Mouse (Mus musculus) heart, embryonic 10.5 days (tissue): ENCODE measurements around the gene Ccr8. TPM values are rescaled to one million over a fixed set of nuclear protein-coding genes. Genes with fewer than 3 reads are reported as not detected.

Experiments
- DNase-seq: peaks from one replicate; pipeline ENCODE4 v3.0.0-alpha.2; 2017; ENCODE audit warnings: low spot score
- H3K27ac ChIP-seq: fragments of 300-500 bp; sonication (generic); 2 replicates; pipeline ENCODE4 v1.5.1; 2016; ENCODE audit warnings: mild to moderate bottlenecking
- H3K27me3 ChIP-seq: fragments of 300-500 bp; sonication (generic); 2 replicates; pipeline ENCODE4 v1.6.1; 2016; ENCODE audit warnings: mild to moderate bottlenecking; ENCODE audit not compliant: poor library complexity, insufficient read depth, severe bottlenecking
- H3K36me3 ChIP-seq: fragments of 300-500 bp; sonication (generic); 2 replicates; pipeline ENCODE4 v1.6.1; 2016; ENCODE audit warnings: mild to moderate bottlenecking, moderate library complexity
- H3K4me1 ChIP-seq: fragments of 300-500 bp; sonication (generic); 2 replicates; pipeline ENCODE4 v1.6.1; 2016; ENCODE audit warnings: mild to moderate bottlenecking
- H3K4me3 ChIP-seq: fragments of 300-500 bp; sonication (generic); 2 replicates; pipeline ENCODE4 v1.5.1; 2016; ENCODE audit warnings: mild to moderate bottlenecking, moderate library complexity
- H3K9me3 ChIP-seq: fragments of 300-500 bp; sonication (generic); 2 replicates; pipeline ENCODE4 v1.6.1; 2016; ENCODE audit warnings: mild to moderate bottlenecking, moderate library complexity
- WGBS: fragments of 180-500 bp; shearing (Covaris S2); methylation state at CpG from one replicate; pipeline ENCODE4 v1.1.7; 2016; 5-methylcytosine and 5-hydroxymethylcytosine counted together
- polyA plus RNA-seq: library from polyadenylated mRNA; unstranded; fragments of >200 nt; fragmentation: Nextera tagmentation; extraction: Ambion mirVana; gene quantifications from 2 replicates; pipeline ENCODE4 v1.2.1, GENCODE M21; 2016

Gene Ccr8
- not detected in 2 replicates for polyA plus RNA-seq

DNA sequence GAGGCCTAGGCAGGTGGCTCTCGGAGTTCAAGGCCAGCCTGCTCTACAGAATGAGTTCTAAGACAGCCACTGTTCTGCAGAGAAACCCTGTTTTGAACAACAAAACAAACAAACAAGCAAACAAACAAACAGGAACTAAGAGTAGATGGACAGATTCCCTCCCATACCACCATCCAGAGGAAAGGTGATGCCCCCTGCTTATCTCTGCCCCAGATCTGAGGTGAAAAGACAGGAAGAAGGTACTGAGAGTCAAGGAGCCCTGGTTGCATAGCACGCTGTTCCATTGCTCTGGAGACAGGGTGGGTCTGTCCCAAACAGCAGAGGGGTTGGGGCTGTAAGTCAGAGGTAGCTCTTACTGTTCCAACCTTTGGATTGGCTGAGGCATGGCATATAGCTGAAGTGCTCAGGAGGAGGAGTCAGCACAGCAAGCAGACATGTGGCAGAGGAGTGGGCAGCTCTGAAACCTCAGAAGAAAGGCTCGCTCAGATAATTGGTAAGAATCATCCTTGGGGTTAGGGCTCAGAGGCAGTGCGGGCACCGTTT is at the start of gene Ccr8:
TSS of gene Ccr8 (plus strand) at position 419 of the 543 bp plus-strand sequence.
- Histone ChIP-seq H3K36me3 (no peaks in the 10 kb centered on the region), H3K27me3 (no peaks in the 10 kb centered on the region), H3K27ac (no peak within 1 kb of the TSS), H3K4me3 (no peak within 1 kb of the TSS), H3K9me3 (no peaks in the 10 kb centered on the region), H3K4me1 (peaks cover 4% of the 10 kb centered on the region; the same call in 1 of the 2 replicates)
- WGBS, result 75% methylated on average over 5 of the region's 5 CpGs
- DNase-seq, result peak; percentile 45

DNA sequence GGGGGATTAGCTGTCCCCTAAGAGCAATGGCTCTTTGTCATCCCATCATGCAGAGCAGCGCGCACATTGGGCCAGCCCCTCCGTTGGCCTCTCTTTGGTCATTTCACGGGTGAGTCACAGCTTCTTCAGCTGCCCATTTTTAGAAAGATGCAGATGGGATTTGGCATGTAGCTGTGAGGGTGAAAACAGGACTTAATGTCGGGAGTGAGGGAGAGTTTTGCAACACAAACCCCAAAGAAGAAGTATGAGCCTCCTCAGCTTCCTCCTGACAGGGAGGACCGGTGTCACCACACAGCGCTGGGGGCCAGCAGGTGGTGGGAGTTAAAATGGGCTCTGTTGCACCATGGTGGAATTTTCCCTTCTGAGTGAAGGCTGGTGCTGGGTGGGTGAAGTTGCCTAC is 48.8 kb upstream of the Ccr8 start:
- Histone ChIP-seq H3K4me1 (peaks cover 8% of the 10 kb centered on the region; the same call in 1 of the 2 replicates), H3K4me3 (no peak overlapping the region), H3K9me3 (0 out of 2 replicates have a peak, but pooled peaks cover 3% of the 10 kb centered on the region), H3K36me3 (no peaks in the 10 kb centered on the region), H3K27me3 (peaks cover 3% of the 10 kb centered on the region; the same call in 1 of the 2 replicates), H3K27ac (no peak overlapping the region)
- no peak for DNase-seq
- WGBS, result 76% methylated on average over 7 of the region's 7 CpGs

DNA sequence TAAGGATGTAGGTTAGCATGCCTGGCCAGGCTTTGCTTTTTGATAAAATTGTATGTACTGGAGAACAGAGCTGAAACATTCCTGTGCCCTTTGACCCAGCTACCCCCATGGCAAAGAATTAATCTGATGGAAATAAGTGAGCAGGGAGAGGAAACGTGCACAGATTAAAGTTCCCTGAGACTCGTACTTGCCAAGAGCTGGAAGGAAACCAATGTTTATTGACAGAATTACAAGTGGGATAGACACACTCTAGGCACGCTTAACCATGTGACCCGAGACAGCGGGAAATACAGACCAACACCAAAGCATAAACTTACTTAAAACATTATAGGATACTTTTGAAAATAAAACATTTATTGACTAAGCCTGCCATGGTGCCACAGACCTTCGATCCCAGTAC is 43.4 kb upstream of the Ccr8 start:
- 0 out of 2 replicates have a peak, but pooled peaks cover 6% of the 10 kb centered on the region for H3K4me1 ChIP-seq
- H3K36me3 ChIP-seq, result no peaks in the 10 kb centered on the region
- DNase-seq, result no peak
- no peak overlapping the region for H3K4me3 ChIP-seq
- 73% methylated on average over 6 of the region's 6 CpGs for WGBS
- H3K27me3 ChIP-seq, result peaks cover 3% of the 10 kb centered on the region; the same call in 1 of the 2 replicates
- no peak overlapping the region for H3K27ac ChIP-seq
- no peaks in the 10 kb centered on the region for H3K9me3 ChIP-seq

DNA sequence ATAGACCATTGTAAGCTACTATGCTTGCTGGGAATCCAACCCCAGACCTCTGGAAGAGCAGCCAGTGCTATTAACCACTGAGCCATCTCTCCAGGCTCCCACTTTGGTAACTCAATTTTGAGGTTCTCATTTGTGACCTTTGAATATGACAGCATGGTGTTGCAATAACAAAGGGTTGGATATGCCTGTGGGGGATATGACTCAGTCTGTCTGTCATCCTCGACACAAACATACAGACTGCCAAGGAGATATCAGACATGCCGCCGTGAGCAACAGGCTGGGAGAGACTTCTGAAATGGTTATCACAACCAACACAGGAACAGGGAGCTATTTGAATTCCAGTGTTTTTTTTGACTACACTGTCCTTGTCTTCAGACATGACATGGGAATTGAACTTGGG is 42.5 kb upstream of the Ccr8 start:
- Histone ChIP-seq H3K36me3 (no peaks in the 10 kb centered on the region), H3K9me3 (no peaks in the 10 kb centered on the region), H3K4me1 (0 out of 2 replicates have a peak, but pooled peaks cover 6% of the 10 kb centered on the region), H3K27me3 (no peaks in the 10 kb centered on the region), H3K4me3 (no peak overlapping the region), H3K27ac (no peak overlapping the region)
- DNase-seq, result no peak
- 53% methylated on average over 3 of the region's 3 CpGs for WGBS

DNA sequence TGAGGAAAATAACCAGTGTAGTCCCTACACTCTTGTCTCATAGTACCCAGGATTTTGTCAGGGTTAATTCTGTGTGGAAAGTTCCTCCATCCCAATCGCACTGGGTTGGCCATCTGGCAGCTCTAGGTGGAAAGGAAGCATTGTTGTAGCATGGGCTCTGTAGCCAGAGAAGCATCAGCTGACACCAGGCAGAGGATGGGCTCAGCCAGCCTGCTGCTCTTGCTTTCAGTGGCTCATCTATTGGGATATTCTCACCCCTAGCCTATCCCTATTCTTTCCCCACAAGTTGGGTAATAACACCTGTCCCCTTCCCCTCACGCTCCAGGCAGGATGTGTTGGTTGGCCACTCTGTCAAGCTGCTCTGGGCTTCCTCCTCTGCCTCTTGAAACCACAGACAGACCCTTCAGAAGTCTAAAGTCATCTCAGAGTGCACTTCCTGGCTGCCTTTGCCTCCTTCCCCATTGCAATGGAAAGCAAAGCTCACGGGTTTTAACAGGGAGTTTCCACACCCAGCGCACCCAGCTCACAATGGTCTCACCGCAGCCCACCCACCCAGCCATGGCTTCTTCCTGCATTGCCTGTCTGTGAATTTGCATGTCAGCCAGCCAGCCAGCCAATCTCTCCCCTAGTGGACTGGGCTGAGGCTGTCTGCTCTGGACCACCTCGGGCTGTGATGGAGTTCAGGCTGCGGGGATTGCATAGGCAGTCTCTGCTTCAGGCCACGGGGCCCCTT is 37.2 kb upstream of the Ccr8 start:
- no peaks in the 10 kb centered on the region for H3K36me3 ChIP-seq
- 55% methylated on average over 8 of the region's 8 CpGs for WGBS
- no peak overlapping the region for H3K4me3 ChIP-seq
- H3K27me3 ChIP-seq, result no peaks in the 10 kb centered on the region
- H3K4me1 ChIP-seq, result peaks cover 6% of the 10 kb centered on the region; the same call in 1 of the 2 replicates
- no peak overlapping the region for H3K27ac ChIP-seq
- DNase-seq, result no peak
- H3K9me3 ChIP-seq, result no peaks in the 10 kb centered on the region

DNA sequence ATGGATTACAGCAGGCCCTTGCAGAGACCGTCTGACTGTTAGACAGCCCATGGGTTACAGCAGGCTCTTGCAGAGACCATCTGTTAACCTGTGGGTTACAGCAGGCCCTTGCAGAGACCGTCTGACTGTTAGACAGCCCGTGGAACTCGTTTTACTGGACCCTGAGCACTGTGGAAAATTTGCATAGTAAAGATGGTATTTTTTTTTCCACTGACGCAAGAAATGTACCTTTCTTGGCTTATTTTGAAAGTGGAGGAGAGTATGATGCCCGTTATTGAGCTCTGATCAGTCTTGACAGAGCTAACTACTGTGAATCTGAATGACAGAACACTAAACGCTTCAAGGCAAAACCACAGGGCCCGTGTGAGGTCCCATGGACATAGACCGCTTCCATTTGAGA is 35.7 kb upstream of the Ccr8 start:
- Histone ChIP-seq H3K27ac (no peak overlapping the region), H3K4me1 (peaks cover 6% of the 10 kb centered on the region; the same call in 1 of the 2 replicates), H3K36me3 (no peaks in the 10 kb centered on the region), H3K4me3 (no peak overlapping the region), H3K27me3 (no peaks in the 10 kb centered on the region), H3K9me3 (no peaks in the 10 kb centered on the region)
- no peak for DNase-seq
- WGBS, result 81% methylated on average over 9 of the region's 9 CpGs

DNA sequence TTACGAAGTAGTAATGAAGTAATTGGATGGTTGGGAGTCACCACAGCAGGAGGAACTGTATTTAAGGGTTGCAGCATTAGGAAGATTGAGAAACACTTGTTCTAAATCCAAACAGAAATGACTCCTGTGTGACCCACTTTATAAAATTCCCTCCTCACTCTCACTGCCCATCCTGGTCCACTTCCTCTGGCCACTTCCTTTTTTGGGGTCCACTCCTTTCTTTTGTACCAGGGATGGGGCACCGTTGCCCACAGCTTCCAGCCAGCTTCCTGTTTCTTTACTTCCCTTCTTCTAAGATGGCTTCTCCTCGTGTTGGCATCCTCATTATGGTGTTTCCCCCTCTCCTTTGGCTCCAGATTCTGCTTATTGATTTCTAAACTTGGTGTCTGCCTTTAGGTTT is 33.2 kb upstream of the Ccr8 start:
- DNase-seq, result no peak
- Histone ChIP-seq H3K27ac (no peak overlapping the region), H3K27me3 (no peaks in the 10 kb centered on the region), H3K4me3 (no peak overlapping the region), H3K36me3 (no peaks in the 10 kb centered on the region), H3K9me3 (no peaks in the 10 kb centered on the region), H3K4me1 (peaks cover 6% of the 10 kb centered on the region; the same call in 1 of the 2 replicates)
- WGBS, result 70% methylated on average over 3 of the region's 3 CpGs

DNA sequence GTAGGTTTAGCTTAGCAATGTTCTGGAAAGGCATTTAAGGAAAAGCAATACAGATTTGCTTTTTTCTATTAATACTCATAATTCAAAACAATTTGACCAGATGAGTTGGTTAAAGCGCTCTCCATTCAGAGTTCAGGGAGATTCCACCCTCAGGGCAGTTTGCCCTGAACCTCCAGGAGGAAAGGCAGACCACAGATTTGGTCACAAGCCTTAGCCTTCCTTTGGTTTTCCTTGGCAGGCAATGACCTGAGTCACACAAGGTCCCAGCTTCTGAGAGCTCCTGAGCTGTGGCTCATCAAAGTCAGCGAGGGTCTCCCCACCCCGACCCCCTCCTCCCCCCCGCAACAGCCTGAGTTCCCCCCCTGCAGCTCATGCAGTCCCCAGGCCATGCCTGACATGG is 27.6 kb upstream of the Ccr8 start:
- Histone ChIP-seq H3K27me3 (0 out of 2 replicates have a peak, but pooled peaks cover 7% of the 10 kb centered on the region), H3K4me3 (no peak overlapping the region), H3K9me3 (no peaks in the 10 kb centered on the region), H3K36me3 (no peaks in the 10 kb centered on the region), H3K27ac (no peak overlapping the region), H3K4me1 (no peaks in the 10 kb centered on the region)
- DNase-seq, result no peak
- 73% methylated on average over 4 of the region's 4 CpGs for WGBS

DNA sequence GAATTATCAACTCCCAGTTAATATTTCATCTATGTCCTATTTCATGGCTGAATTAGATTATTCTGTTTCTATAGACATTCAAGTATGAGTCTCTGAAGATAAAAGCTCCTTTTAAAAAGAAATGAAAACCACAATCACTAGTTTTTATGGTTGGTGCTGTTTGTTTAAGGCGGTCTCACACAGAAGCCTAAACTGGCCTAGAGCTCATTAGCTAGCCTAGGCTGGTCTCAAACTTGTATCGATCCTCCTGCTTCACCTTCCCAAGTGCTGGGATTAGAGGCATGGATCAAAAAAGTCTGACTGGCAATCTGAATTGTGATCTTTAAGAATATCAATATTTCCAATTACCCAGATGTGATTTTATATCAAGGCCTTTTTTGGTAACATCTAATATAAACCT is 24.3 kb upstream of the Ccr8 start:
- peaks cover 13% of the 10 kb centered on the region; the same call in 1 of the 2 replicates for H3K27me3 ChIP-seq
- no peak overlapping the region for H3K4me3 ChIP-seq
- no peaks in the 10 kb centered on the region for H3K4me1 ChIP-seq
- H3K36me3 ChIP-seq, result no peaks in the 10 kb centered on the region
- no peak for DNase-seq
- 81% methylated on average over 2 of the region's 2 CpGs for WGBS
- H3K27ac ChIP-seq, result no peak overlapping the region
- no peaks in the 10 kb centered on the region for H3K9me3 ChIP-seq

DNA sequence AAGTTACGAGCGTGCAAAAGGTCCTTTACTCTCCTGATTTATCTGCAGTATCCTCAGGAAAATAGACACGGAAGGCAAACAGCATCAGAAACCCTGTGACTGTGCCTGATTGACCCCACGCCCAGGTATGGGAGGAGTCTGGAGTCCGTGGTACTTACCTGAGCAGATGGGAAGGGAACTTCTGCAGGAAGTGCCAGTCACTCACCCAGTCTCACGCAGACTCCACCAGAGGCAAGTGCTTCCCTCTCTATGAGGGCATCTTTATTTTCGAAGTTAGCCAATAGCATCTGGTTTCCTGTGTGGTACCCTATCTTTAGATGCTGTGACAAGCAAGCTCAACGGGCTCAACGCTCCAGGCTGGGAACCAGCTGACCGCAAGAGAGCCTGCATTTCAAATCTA is 23.9 kb upstream of the Ccr8 start:
- H3K27ac ChIP-seq, result no peak overlapping the region
- WGBS, result 55% methylated on average over 10 of the region's 10 CpGs
- DNase-seq, result no peak
- peaks cover 13% of the 10 kb centered on the region; the same call in 1 of the 2 replicates for H3K27me3 ChIP-seq
- H3K36me3 ChIP-seq, result no peaks in the 10 kb centered on the region
- no peak overlapping the region for H3K4me3 ChIP-seq
- H3K9me3 ChIP-seq, result no peaks in the 10 kb centered on the region
- 0 out of 2 replicates have a peak, but pooled peaks cover 3% of the 10 kb centered on the region for H3K4me1 ChIP-seq

DNA sequence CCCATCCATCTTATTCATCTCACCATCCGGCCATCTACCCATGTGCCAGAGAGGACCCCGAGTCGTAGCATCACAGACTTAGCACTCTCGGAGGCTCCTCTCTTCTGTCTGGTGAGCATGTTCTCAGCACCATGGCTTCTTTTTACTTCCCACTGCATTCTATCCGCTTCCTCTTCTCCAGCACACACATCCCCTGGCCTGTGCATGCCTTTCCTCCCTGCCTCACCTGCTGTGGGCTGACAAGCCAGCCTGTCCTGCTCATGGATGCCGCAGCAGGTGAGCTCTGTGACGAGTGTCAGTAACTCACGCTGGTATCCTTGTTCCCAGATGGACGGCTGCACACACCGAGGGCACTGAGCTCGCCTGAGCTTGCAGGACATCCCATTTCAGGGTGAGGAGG is 22.1 kb upstream of the Ccr8 start, which contains the start of gene Cx3cr1:
TSS of gene Cx3cr1 (minus strand) at position 101 of the 400 bp plus-strand sequence.
- H3K27me3 ChIP-seq, result peaks cover 13% of the 10 kb centered on the region; the same call in 1 of the 2 replicates
- H3K4me3 ChIP-seq, result no peak within 1 kb of the TSS
- no peaks in the 10 kb centered on the region for H3K36me3 ChIP-seq
- no peak for DNase-seq
- H3K9me3 ChIP-seq, result no peaks in the 10 kb centered on the region
- WGBS, result 76% methylated on average over 11 of the region's 11 CpGs
- H3K27ac ChIP-seq, result no peak within 1 kb of the TSS
- H3K4me1 ChIP-seq, result 0 out of 2 replicates have a peak, but pooled peaks cover 4% of the 10 kb centered on the region

DNA sequence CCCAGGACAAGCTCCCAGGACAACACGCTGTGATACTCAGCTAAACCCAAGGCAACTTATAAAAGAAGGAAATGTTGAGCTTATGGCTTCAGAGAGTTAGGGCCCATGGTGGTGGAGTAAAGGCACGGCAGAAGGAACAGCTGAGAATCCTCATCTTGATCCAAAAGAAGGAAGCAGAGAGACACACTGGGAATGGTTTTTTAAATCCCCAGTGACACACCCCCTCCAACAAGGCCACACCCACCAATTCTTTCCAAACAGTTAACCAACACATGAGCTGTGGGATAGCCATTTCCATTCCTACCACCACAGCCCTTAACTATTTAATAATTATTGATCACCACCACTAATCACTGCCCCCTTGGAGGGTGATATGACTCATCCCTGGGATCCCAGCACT is 20.7 kb upstream of the Ccr8 start:
- no peaks in the 10 kb centered on the region for H3K36me3 ChIP-seq
- peaks cover 6% of the 10 kb centered on the region; the same call in 1 of the 2 replicates for H3K27me3 ChIP-seq
- H3K4me1 ChIP-seq, result 0 out of 2 replicates have a peak, but pooled peaks cover 4% of the 10 kb centered on the region
- H3K27ac ChIP-seq, result no peak overlapping the region
- DNase-seq, result no peak
- H3K9me3 ChIP-seq, result no peaks in the 10 kb centered on the region
- WGBS, result 72% methylated on average over 2 of the region's 2 CpGs
- no peak overlapping the region for H3K4me3 ChIP-seq

DNA sequence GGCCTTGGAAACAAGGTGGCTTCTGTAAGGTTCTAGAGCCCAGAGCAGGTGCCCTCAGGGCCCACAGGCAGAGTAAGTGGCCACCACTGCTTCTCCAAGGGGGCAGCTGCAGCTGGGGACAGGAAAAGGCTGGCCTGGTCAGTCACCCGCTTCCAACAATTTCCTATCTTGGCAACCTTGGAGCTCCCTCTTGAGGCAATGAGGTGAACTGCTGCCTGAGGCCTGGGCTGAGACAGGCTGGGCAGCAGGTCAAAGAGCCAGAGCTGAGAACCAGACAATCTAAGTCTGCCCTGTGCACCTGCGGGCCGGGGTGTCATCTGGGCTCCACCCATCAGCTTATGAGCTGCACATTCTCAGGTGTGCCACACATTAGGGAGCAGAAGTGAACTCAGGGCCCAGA is 18.7 kb upstream of the Ccr8 start:
- Histone ChIP-seq H3K27me3 (peaks cover 6% of the 10 kb centered on the region; the same call in 1 of the 2 replicates), H3K4me1 (0 out of 2 replicates have a peak, but pooled peaks cover 4% of the 10 kb centered on the region), H3K27ac (no peak overlapping the region), H3K9me3 (no peaks in the 10 kb centered on the region), H3K4me3 (no peak overlapping the region), H3K36me3 (no peaks in the 10 kb centered on the region)
- DNase-seq, result peak; percentile 85
- WGBS, result 24% methylated on average over 3 of the region's 3 CpGs
